Mouse (Mus musculus): ENCODE measurements at regions not wholly inside any gene's neighbourhood (a gene's known extent, or its start where the extent isn't known, plus 50 kb on each side); places are given as distances from the start of the nearest gene placed in this dataset.

DNA sequence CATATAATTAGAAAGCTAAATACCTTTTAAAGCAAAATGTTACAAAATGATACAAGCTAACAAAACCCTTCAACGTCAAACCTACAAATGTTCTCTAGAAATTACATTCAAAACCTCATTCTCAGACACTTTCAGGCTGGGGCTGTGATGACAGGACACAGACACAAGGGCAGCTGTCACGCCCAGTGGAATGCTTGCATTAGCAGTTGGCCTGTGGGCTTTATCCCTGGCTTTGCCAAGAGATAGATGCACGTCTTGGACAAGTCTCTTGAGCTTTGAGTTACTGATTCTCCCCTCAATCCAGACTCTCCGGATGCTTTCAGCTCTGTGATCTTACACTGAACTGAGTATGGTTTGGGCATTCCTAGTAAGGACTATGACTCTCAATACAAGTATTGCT lies 196.1 kb upstream of the Jade1 start:
- Histone ChIP-seq H3K9ac (no peak overlapping the region), H3K4me3 (replicated peaks) (no peak overlapping the region), H3K27ac (replicated peaks) (no peak overlapping the region), H3K9me3 (replicated peaks) (no peaks in the 10 kb centered on the region), H3K27me3 (no peaks in the 10 kb centered on the region), H3K4me1 (replicated peaks) (no peaks in the 10 kb centered on the region), H3K4me2 (no peak overlapping the region), H3K36me3 (replicated peaks) (no peaks in the 10 kb centered on the region)
- ATAC-seq (ENCODE audit: insufficient read depth), result no peak
- 57% methylated on average over 4 of the region's 4 CpGs for WGBS (ENCODE audit: insufficient replicate concordance)

DNA sequence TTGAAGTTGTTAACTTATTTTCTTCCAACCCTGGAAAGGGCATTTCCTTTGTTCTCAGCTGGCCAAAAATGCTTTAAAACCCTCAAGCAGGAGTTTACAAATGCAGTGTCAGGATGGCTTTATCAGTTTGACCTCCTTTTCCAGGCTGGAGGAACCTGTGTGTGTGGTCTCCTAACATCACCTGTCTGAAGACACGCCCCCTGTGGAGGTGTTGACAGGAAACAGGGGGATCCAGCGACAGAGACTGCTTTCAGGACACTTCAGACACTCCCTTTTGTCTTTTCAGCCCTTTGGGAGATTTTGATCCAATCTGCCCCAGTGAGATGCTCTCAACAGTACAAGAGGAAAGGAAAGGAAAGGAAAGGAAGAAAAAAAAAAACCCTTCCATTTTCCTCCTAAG lies 202.5 kb upstream of the Jade1 start:
- no peaks in the 10 kb centered on the region for H3K4me1 ChIP-seq (replicated peaks)
- WGBS (ENCODE audit: insufficient replicate concordance), result 30% methylated on average over 2 of the region's 2 CpGs
- no peak overlapping the region for H3K27ac ChIP-seq (replicated peaks)
- no peaks in the 10 kb centered on the region for H3K36me3 ChIP-seq (replicated peaks)
- H3K9me3 ChIP-seq (replicated peaks), result no peaks in the 10 kb centered on the region
- H3K4me2 ChIP-seq, result no peak overlapping the region
- H3K9ac ChIP-seq, result no peak overlapping the region
- ATAC-seq (ENCODE audit: insufficient read depth), result no peak
- no peaks in the 10 kb centered on the region for H3K27me3 ChIP-seq
- H3K4me3 ChIP-seq (replicated peaks), result no peak overlapping the region

DNA sequence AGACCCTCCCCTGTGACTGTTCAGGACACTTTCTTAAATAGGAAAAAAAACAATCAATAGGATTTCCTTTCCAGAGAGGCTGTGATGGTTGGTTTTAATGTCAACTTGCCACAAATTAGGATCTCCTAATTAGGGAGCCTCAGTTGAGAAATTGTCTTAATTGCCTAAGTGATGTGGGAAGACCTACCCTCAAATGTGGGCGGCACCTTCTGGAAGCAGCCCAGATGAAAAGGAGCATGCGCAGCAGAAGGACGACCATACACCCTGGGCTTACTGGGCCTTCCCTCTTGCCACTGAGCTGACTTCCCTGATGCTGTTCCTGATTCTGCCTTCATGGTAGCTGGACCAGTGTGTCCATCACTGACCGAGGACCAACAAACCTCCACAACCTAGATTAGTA lies 203.7 kb upstream of the Jade1 start:
- Histone ChIP-seq H3K9me3 (replicated peaks) (no peaks in the 10 kb centered on the region), H3K27ac (replicated peaks) (no peak overlapping the region), H3K4me1 (replicated peaks) (no peaks in the 10 kb centered on the region), H3K36me3 (replicated peaks) (no peaks in the 10 kb centered on the region), H3K9ac (no peak overlapping the region), H3K4me3 (replicated peaks) (no peak overlapping the region), H3K27me3 (no peaks in the 10 kb centered on the region), H3K4me2 (no peak overlapping the region)
- no peak for ATAC-seq (ENCODE audit: insufficient read depth)
- WGBS (ENCODE audit: insufficient replicate concordance), result 65% methylated on average over 4 of the region's 4 CpGs

DNA sequence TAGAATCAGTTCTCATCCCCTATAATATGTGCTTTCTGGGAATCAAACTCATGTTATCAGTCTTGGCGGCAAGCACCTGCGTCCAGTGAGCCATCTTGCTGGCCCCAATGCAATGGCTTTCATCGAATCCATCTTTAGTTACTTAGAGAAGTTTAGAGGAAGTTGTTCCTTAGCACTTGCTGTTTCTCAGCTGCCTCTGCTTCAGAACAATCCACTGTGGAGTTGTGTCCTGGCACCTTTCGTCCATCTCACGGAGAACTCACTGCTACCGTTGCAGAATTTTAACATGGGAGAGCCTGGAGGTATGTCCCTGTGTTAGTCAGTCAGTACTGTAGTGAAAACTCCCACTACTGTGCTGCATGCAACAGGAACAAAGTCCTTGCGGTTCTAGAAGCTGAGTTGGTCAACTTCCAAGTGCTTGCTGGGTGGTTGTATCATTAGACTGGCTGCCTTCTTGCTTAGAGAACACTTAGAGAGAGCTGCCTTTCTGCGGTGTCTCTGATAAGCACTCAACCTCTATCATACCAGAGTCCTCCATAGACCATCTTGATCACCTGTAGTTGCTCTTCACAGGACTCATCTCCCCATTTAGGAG lies 204.3 kb upstream of the Jade1 start:
- Histone ChIP-seq H3K4me3 (replicated peaks) (no peak overlapping the region), H3K4me2 (no peak overlapping the region), H3K9me3 (replicated peaks) (no peaks in the 10 kb centered on the region), H3K27me3 (no peaks in the 10 kb centered on the region), H3K4me1 (replicated peaks) (no peaks in the 10 kb centered on the region), H3K27ac (replicated peaks) (no peak overlapping the region), H3K9ac (no peak overlapping the region), H3K36me3 (replicated peaks) (no peaks in the 10 kb centered on the region)
- WGBS (ENCODE audit: insufficient replicate concordance), result 72% methylated on average over 8 of the region's 8 CpGs
- no peak for ATAC-seq (ENCODE audit: insufficient read depth)

DNA sequence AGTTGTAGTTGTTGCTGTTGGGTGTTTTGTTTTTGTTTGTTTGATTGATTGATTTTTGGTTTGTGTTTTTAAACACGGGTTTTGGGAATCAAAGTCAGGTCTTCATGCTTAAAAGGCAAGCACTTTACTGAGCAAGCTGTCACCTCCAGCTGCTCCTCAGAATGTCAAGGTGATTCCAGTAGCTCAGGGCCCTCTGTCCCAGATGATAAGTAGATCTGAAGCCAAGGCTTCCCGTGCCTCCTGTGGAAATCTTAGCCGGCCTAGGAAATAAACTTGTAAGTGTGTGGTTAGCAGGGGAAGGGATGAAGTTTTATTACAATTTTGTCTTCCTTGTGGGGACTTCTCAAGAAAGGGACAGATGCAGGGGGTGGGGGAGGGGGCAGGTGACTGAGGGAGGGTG lies 205.2 kb upstream of the Jade1 start:
- H3K4me3 ChIP-seq (replicated peaks), result no peak overlapping the region
- H3K36me3 ChIP-seq (replicated peaks), result no peaks in the 10 kb centered on the region
- WGBS (ENCODE audit: insufficient replicate concordance), result 39% methylated on average over 3 of the region's 3 CpGs
- no peak overlapping the region for H3K9ac ChIP-seq
- no peaks in the 10 kb centered on the region for H3K9me3 ChIP-seq (replicated peaks)
- H3K27me3 ChIP-seq, result no peaks in the 10 kb centered on the region
- H3K27ac ChIP-seq (replicated peaks), result no peak overlapping the region
- no peaks in the 10 kb centered on the region for H3K4me1 ChIP-seq (replicated peaks)
- ATAC-seq (ENCODE audit: insufficient read depth), result no peak
- H3K4me2 ChIP-seq, result no peak overlapping the region

DNA sequence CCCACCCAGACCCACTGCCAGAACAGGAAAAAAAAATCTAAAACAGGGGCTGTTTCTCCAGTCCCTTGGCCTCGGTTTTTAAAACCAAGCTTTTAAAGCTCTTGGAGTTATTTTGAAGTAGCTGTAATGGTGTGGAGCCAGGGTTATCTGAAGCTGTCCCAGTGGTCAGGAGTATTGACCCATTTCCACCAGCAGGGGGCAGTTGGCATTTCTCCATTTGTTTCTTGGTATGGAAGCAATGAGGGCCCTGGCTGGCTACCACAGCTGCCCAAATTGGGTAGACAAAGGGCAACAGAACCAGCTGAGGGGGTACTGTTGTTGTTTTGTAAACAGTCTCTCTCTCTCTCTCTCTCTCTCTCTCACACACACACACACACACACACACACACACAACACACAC lies 206.7 kb upstream of the Jade1 start:
- no peak overlapping the region for H3K27ac ChIP-seq (replicated peaks)
- no peaks in the 10 kb centered on the region for H3K9me3 ChIP-seq (replicated peaks)
- no peaks in the 10 kb centered on the region for H3K4me1 ChIP-seq (replicated peaks)
- WGBS (ENCODE audit: insufficient replicate concordance), result 40% methylated on average over 1 of the region's 1 CpGs
- no peaks in the 10 kb centered on the region for H3K36me3 ChIP-seq (replicated peaks)
- no peak overlapping the region for H3K4me2 ChIP-seq
- ATAC-seq (ENCODE audit: insufficient read depth), result no peak
- H3K4me3 ChIP-seq (replicated peaks), result no peak overlapping the region
- no peaks in the 10 kb centered on the region for H3K27me3 ChIP-seq
- no peak overlapping the region for H3K9ac ChIP-seq

DNA sequence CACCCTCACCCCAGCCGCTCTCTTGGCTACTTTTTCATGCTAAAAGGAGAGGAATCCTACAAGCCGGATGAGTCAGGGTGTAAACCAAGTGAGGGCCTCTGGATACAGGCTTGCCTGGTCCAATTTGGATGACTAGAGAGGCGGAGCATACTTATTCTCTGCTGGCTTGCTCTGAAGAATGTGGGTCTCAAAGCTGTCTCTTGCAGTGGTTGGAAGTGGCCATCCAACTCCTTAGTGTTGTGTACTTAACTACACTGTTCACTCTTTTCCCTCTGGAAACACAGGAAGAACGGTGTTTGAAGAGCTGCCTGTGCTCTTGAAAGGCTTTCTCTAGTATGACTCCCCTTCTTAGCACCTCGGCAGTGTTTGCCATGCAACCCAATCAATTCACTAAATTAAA lies 208.7 kb upstream of the Jade1 start:
- H3K4me3 ChIP-seq (replicated peaks), result no peak overlapping the region
- H3K27ac ChIP-seq (replicated peaks), result no peak overlapping the region
- H3K9me3 ChIP-seq (replicated peaks), result no peaks in the 10 kb centered on the region
- H3K4me2 ChIP-seq, result no peak overlapping the region
- no peaks in the 10 kb centered on the region for H3K36me3 ChIP-seq (replicated peaks)
- no peaks in the 10 kb centered on the region for H3K27me3 ChIP-seq
- ATAC-seq (ENCODE audit: insufficient read depth), result no peak
- WGBS (ENCODE audit: insufficient replicate concordance), result 68% methylated on average over 5 of the region's 5 CpGs
- no peaks in the 10 kb centered on the region for H3K4me1 ChIP-seq (replicated peaks)
- H3K9ac ChIP-seq, result no peak overlapping the region

DNA sequence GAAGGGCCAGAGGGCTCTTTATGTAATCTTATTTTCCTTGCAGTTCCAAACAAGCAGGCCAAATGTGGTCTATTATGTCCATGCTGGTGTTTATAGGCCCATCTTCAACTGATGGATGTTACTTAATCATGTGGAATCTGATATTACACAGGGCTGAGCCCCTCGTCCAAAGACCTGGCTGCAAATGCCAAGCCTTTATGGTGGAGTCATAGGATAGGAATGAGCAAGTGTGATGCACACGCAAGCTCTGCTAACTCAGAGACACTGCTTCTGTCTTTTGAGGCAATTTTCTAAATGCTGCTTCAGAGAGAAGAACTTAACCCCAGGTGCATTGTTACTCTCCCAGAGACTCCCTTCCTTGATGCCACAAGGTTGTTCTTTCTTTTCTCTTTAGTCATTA lies 212.1 kb upstream of the Jade1 start:
- Histone ChIP-seq H3K9ac (no peak overlapping the region), H3K4me1 (replicated peaks) (no peaks in the 10 kb centered on the region), H3K4me2 (no peak overlapping the region), H3K27me3 (no peaks in the 10 kb centered on the region), H3K9me3 (replicated peaks) (no peaks in the 10 kb centered on the region), H3K4me3 (replicated peaks) (no peak overlapping the region), H3K27ac (replicated peaks) (no peak overlapping the region), H3K36me3 (replicated peaks) (no peaks in the 10 kb centered on the region)
- no peak for ATAC-seq (ENCODE audit: insufficient read depth)
- 70% methylated on average over 2 of the region's 2 CpGs for WGBS (ENCODE audit: insufficient replicate concordance)

DNA sequence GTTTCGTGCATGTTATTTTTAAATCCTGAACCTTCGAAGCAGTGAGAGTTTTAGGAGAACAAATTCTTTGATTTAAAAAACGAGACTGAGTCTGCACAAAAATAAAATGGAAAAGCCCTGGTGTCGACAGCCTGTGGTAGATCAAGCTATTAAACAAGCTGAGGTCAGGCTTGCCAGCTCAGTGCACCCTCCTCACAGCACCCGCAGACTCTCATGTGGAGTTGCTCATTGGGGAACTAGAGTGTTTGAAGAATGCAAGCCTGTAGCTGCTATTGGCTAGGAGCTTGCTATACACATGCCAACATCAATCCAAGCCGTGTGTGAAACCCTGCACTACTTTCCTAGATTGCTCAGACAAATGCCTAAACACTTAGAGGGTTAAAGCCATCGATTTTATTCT lies 223.1 kb upstream of the Jade1 start:
- no peak overlapping the region for H3K4me2 ChIP-seq
- no peak overlapping the region for H3K4me3 ChIP-seq (replicated peaks)
- no peak overlapping the region for H3K27ac ChIP-seq (replicated peaks)
- no peaks in the 10 kb centered on the region for H3K36me3 ChIP-seq (replicated peaks)
- no peaks in the 10 kb centered on the region for H3K9me3 ChIP-seq (replicated peaks)
- no peak overlapping the region for H3K9ac ChIP-seq
- no peaks in the 10 kb centered on the region for H3K27me3 ChIP-seq
- H3K4me1 ChIP-seq (replicated peaks), result no peaks in the 10 kb centered on the region
- 46% methylated on average over 7 of the region's 7 CpGs for WGBS (ENCODE audit: insufficient replicate concordance)
- no peak for ATAC-seq (ENCODE audit: insufficient read depth)

DNA sequence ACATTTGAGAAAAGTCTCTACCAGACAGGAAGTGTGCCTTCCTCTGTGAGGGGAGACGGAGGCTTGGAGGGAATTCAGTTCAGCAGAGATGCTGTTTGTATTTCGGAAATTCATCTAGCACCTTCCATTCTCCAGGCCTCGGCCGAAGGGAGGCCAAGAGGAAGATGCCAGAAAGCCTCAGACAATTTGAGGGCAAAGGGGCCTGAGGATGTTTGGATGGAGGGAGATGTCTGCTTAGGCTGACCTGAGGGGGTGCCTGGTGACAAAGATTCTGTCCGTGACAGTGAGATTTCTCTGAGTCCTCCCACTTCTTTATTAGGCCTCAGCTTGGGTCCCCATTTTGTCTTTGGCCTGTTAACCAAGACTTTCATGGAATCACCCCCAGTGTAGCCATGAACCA lies 225.2 kb upstream of the Jade1 start:
- Histone ChIP-seq H3K4me2 (no peak overlapping the region), H3K9ac (no peak overlapping the region)
- ATAC-seq (ENCODE audit: insufficient read depth), result no peak

DNA sequence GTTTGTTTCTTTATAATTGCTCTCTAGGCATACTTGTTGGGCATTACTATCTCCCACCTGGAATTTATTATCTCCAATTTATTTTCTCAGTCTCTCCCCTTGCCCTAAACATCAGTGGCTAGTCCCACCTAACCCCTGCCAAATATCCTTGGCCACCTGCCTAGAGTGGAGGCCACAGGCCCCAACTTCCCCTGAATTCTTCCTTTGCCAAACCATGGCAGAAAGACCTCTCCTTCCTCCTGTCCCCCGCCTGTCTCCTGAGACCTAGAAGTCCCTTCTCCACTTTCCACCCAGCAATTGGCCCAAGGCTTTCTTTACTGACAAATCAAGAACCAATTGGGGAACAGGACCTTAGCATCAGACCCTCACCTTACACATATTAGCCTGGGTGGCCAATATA lies 226.7 kb upstream of the Jade1 start:
- H3K9ac ChIP-seq, result no peak overlapping the region
- H3K27ac ChIP-seq (replicated peaks), result no peak overlapping the region
- no peaks in the 10 kb centered on the region for H3K9me3 ChIP-seq (replicated peaks)
- ATAC-seq (ENCODE audit: insufficient read depth), result no peak
- H3K4me2 ChIP-seq, result no peak overlapping the region
- no peaks in the 10 kb centered on the region for H3K4me1 ChIP-seq (replicated peaks)
- WGBS (ENCODE audit: insufficient replicate concordance), result 69% methylated on average over 1 of the region's 1 CpGs
- no peaks in the 10 kb centered on the region for H3K36me3 ChIP-seq (replicated peaks)
- H3K27me3 ChIP-seq, result no peaks in the 10 kb centered on the region
- H3K4me3 ChIP-seq (replicated peaks), result no peak overlapping the region

More for the DNA sequence above, 225.2 kb upstream of the Jade1 start:
- H3K27ac ChIP-seq (replicated peaks), result no peak overlapping the region
- no peaks in the 10 kb centered on the region for H3K36me3 ChIP-seq (replicated peaks)
- H3K4me1 ChIP-seq (replicated peaks), result no peaks in the 10 kb centered on the region
- H3K9me3 ChIP-seq (replicated peaks), result no peaks in the 10 kb centered on the region
- H3K4me3 ChIP-seq (replicated peaks), result no peak overlapping the region
- H3K27me3 ChIP-seq, result no peaks in the 10 kb centered on the region
- WGBS (ENCODE audit: insufficient replicate concordance), result 52% methylated on average over 5 of the region's 5 CpGs

DNA sequence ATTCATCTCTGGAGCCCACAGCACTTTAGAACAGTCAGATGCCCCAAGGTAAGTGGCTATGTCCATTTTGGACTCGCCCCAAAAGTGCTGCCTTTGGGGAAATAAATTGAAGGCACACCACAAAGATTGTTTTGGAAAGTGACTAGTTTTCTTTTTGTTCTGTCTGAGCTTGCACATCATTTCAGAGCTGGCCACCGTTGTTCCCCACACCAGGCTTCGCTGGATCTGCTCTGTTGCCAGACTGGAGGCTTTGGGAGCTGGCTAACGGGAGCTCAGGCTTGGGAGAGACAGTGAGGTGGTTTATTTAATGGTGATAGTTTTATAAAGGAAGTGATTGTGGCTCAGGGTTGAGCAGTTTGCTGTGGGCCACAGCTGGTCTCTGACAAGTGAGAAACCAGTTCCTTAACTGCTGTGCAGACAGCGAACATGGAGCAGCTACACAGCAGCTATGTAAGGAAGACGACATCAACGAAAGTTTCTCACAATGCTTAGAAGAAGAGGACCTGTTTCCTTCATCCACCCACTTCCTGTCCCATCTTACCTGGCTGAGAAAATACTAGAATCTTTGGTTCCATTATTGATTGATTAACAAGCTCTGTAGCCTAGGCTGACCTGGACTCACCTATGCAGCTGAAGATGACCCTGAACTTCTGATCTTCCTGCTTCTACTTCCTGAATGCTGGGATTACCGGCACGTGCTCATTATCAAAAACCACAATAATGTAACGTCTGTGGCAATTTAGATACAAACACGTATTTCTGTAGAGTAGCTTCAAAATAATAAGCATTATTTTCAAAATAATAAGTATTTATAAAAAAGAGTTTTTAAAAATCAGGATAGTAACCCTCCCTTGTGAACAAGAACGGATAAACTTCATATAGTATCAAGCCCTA lies 229.1 kb upstream of the Jade1 start:
- H3K4me3 ChIP-seq (replicated peaks), result no peak overlapping the region
- H3K4me2 ChIP-seq, result no peak overlapping the region
- WGBS (ENCODE audit: insufficient replicate concordance), result 35% methylated on average over 12 of the region's 12 CpGs
- H3K27ac ChIP-seq (replicated peaks), result no peak overlapping the region
- no peak overlapping the region for H3K9ac ChIP-seq
- no peaks in the 10 kb centered on the region for H3K4me1 ChIP-seq (replicated peaks)
- no peak for ATAC-seq (ENCODE audit: insufficient read depth)
- H3K36me3 ChIP-seq (replicated peaks), result no peaks in the 10 kb centered on the region
- H3K27me3 ChIP-seq, result no peaks in the 10 kb centered on the region
- H3K9me3 ChIP-seq (replicated peaks), result no peaks in the 10 kb centered on the region

Data from liver, embryonic 15.5 days (tissue).